Mouse (Mus musculus) liver, postnatal 0 days (tissue): ENCODE measurements around the gene Cebpg. TPM values are rescaled to one million over a fixed set of nuclear protein-coding genes. Genes with fewer than 3 reads are reported as not detected.

ENCODE experiments used
- ATAC-seq: fragments of 200-750 bp; cut with Nextera tagmentation; 2 replicates; pipeline ENCODE4 v1.8.0; 2017; ENCODE audit warnings: mild to moderate bottlenecking, moderate library complexity
- DNase-seq: peaks from one replicate; pipeline ENCODE4 v3.0.0-alpha.2; 2016
- H3K27ac ChIP-seq: fragments of 300-500 bp; sonication (generic); 2 replicates; pipeline ENCODE4 v1.5.1; 2014; ENCODE audit warnings: antibody characterized with exemption, moderate library complexity, mild to moderate bottlenecking, low read depth
- H3K27me3 ChIP-seq: fragments of 300-500 bp; sonication (generic); 2 replicates; pipeline ENCODE4 v1.6.1; 2014; ENCODE audit warnings: low read length, control low read depth, mixed read lengths; ENCODE audit not compliant: insufficient read depth
- H3K36me3 ChIP-seq: fragments of 300-500 bp; sonication (generic); replicated peaks from 2 replicates; pipeline ENCODE4 v1.6.1; 2014; ENCODE audit warnings: mild to moderate bottlenecking, control low read depth, low read length, moderate library complexity, mixed read lengths; ENCODE audit not compliant: insufficient read depth
- H3K4me1 ChIP-seq: fragments of 300-500 bp; sonication (generic); 2 replicates; pipeline ENCODE4 v1.6.1; 2014; ENCODE audit warnings: antibody characterized with exemption, mild to moderate bottlenecking, control low read depth; ENCODE audit not compliant: insufficient read depth
- H3K4me2 ChIP-seq: fragments of 300-500 bp; sonication (generic); 2 replicates; pipeline ENCODE4 v1.6.1; 2014; ENCODE audit warnings: low read depth, mild to moderate bottlenecking, low read length, moderate library complexity, mixed read lengths
- H3K4me3 ChIP-seq: fragments of 300-500 bp; sonication (generic); 2 replicates; pipeline ENCODE4 v1.5.1; 2014; ENCODE audit warnings: low read depth, low read length
- H3K9ac ChIP-seq: fragments of 300-500 bp; sonication (generic); replicated peaks from 2 replicates; pipeline ENCODE4 v1.6.1; 2014; ENCODE audit warnings: mild to moderate bottlenecking, moderate library complexity
- H3K9me3 ChIP-seq: fragments of 300-500 bp; sonication (generic); 2 replicates; pipeline ENCODE4 v1.6.1; 2016; ENCODE audit warnings: mild to moderate bottlenecking, control low read depth, low read length, mixed read lengths
- CTCF ChIP-seq: sonication (generic); IDR thresholded peaks from 2 replicates; pipeline ENCODE4 v1.5.1; 2016; ENCODE audit warnings: antibody characterized with exemption, low read depth
- EP300 ChIP-seq: IDR thresholded peaks from 2 replicates; pipeline ENCODE4 v1.6.1; 2016; ENCODE audit warnings: antibody characterized with exemption, low read depth, mild to moderate bottlenecking
- WGBS: fragments of 180-500 bp; shearing (Covaris S2); extraction: QIAGEN DNeasy Blood & Tissue Kit; methylation state at CpG from one replicate; pipeline ENCODE4 v1.1.7; 2014; ENCODE audit not compliant: insufficient replicate concordance; 5-methylcytosine and 5-hydroxymethylcytosine counted together
- polyA plus RNA-seq: library from polyadenylated mRNA; unstranded; fragments of >200 nt; fragmentation: Nextera tagmentation; extraction: Ambion mirVana; gene quantifications from 2 replicates; pipeline ENCODE4 v1.2.1, GENCODE M21; 2015

The Cebpg gene
- polyA plus RNA-seq, 1 experiment from 2014 or later: 35.2 TPM

GRCm38 (mm10) chr7:35054977-35055618 lies 1.3 kb downstream of the Cebpg start:
- Histone ChIP-seq H3K27me3 (no peaks in the 10 kb centered on the region), H3K9ac (peak overlapping the region; percentile 92), H3K4me2 (peak overlapping the region; percentile 77), H3K36me3 (peaks cover 10% of the 10 kb centered on the region), H3K4me1 (peaks cover 35% of the 10 kb centered on the region), H3K9me3 (no peaks in the 10 kb centered on the region), H3K4me3 (peak overlapping the region; percentile 89), H3K27ac (peak overlapping the region; percentile 98)
- WGBS: 64% methylated on average over 2 of the region's 2 CpGs
- no peak for ATAC-seq
- DNase-seq: no peak
- TF ChIP-seq EP300 (no peak), CTCF (no peak)

GRCm38 (mm10) chr7:35054286-35054685 lies 2.1 kb downstream of the Cebpg start:
- H3K27ac ChIP-seq: 0 out of 2 replicates have a peak overlapping the region, but pooled peaks have one; percentile 39
- no peaks in the 10 kb centered on the region for H3K27me3 ChIP-seq
- H3K4me2 ChIP-seq: peak overlapping the region; percentile 77
- 0 out of 2 replicates have a peak overlapping the region, but pooled peaks have one; percentile 33 for H3K9ac ChIP-seq
- no peak for ATAC-seq
- peak overlapping the region; percentile 89 for H3K4me3 ChIP-seq
- H3K9me3 ChIP-seq: no peaks in the 10 kb centered on the region
- 97% methylated on average over 1 of the region's 1 CpGs for WGBS
- TF ChIP-seq CTCF (no peak), EP300 (no peak)
- no peak for DNase-seq
- H3K4me1 ChIP-seq: peaks cover 35% of the 10 kb centered on the region
- peaks cover 18% of the 10 kb centered on the region for H3K36me3 ChIP-seq

GRCm38 (mm10) chr7:35053161-35053560 lies 3.2 kb downstream of the Cebpg start:
- Histone ChIP-seq H3K4me1 (peaks cover 37% of the 10 kb centered on the region), H3K9ac (no peak overlapping the region), H3K4me2 (no peak overlapping the region), H3K27me3 (no peaks in the 10 kb centered on the region), H3K27ac (no peak overlapping the region), H3K4me3 (no peak overlapping the region), H3K9me3 (no peaks in the 10 kb centered on the region), H3K36me3 (peaks cover 27% of the 10 kb centered on the region)
- DNase-seq: no peak
- ATAC-seq: no peak
- 85% methylated on average over 3 of the region's 3 CpGs for WGBS
- no peak for TF ChIP-seq EP300
- no peak for TF ChIP-seq CTCF

DNA sequence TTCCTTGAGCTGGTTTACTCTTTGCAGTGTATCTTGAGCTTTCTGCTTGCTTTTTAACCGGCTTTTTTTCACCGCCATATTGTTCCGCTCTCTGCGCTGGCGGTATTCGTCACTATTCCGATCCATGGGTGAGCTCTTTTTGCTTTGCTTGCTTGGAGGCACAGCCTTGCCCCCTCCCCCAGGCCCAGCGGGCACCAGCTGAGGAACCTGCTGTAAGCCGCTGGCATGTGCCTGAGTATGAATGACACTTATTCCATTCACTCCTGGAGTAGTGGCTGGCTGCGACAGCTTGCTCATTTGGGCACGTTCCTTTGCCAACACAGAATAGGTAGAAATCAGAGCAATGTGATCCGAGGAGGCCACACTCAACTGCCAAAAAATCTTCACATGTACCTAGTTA lies 5.8 kb downstream of the Cebpg start:
- Histone ChIP-seq H3K36me3 (peaks cover 44% of the 10 kb centered on the region), H3K9ac (no peak overlapping the region), H3K4me2 (no peak overlapping the region), H3K27ac (no peak overlapping the region), H3K4me3 (no peak overlapping the region), H3K9me3 (no peaks in the 10 kb centered on the region), H3K27me3 (no peaks in the 10 kb centered on the region), H3K4me1 (peaks cover 31% of the 10 kb centered on the region)
- no peak for DNase-seq
- WGBS: 93% methylated on average over 12 of the region's 12 CpGs
- TF ChIP-seq CTCF: no peak
- TF ChIP-seq EP300: no peak
- ATAC-seq: no peak

DNA sequence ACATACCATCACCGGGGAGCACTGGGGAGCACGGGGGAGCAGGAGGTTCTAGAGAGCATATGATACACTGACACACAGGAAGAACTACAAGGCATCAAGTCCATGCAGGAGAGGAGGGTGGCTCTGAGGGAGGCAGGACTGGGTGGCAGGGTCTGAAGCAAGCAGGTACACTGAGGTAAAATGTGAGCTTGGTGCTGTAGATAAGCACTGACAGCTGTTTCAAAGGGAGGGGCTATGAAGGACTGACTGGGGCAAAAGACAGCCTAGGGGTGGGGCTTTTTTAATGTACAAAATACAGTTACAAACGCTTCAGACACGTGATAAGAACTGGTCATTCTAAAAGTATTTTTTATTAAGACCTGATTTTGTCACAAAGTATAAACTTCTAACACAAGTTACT lies 10.3 kb downstream of the Cebpg start:
- Histone ChIP-seq H3K4me3 (no peak overlapping the region), H3K4me1 (peaks cover 23% of the 10 kb centered on the region), H3K27me3 (no peaks in the 10 kb centered on the region), H3K4me2 (no peak overlapping the region), H3K9me3 (no peaks in the 10 kb centered on the region), H3K9ac (no peak overlapping the region), H3K36me3 (peaks cover 73% of the 10 kb centered on the region), H3K27ac (no peak overlapping the region)
- ATAC-seq: no peak
- TF ChIP-seq EP300: no peak
- no peak for TF ChIP-seq CTCF
- no peak for DNase-seq
- 82% methylated on average over 4 of the region's 4 CpGs for WGBS

GRCm38 (mm10) chr7:35044719-35045118 lies 11.7 kb downstream of the Cebpg start:
- Histone ChIP-seq H3K9me3 (no peaks in the 10 kb centered on the region), H3K36me3 (peaks cover 63% of the 10 kb centered on the region), H3K9ac (no peak overlapping the region), H3K27me3 (no peaks in the 10 kb centered on the region), H3K4me2 (no peak overlapping the region), H3K4me3 (no peak overlapping the region), H3K27ac (no peak overlapping the region), H3K4me1 (peaks cover 23% of the 10 kb centered on the region)
- no peak for ATAC-seq
- TF ChIP-seq EP300 (no peak), CTCF (no peak)
- no peak for DNase-seq
- WGBS: 88% methylated on average over 2 of the region's 2 CpGs
